Mouse (Mus musculus): ENCODE results near the gene Rfx7.

- no peak for TF ChIP-seq CTCF (IDR thresholded peaks at IDR 0.05; ENCODE audit: extremely low read depth, insufficient read length, insufficient replicate concordance, low read depth, low read length)
- peak; percentile 40 for TF ChIP-seq POLR2A (IDR thresholded peaks at IDR 0.05; ENCODE audit: low read depth, low read length)
These were observed 130.9 kb downstream of the Rfx7 start for GRCm38 (mm10) chr9:72662691-72663533.

All from small intestine, adult 2 months (tissue).